Mouse (Mus musculus) hindbrain, postnatal 0 days (tissue): ENCODE measurements around the gene Inpp4a. TPM values are rescaled to one million over a fixed set of nuclear protein-coding genes. Genes with fewer than 3 reads are reported as not detected.
A peak's percentile ranks its signal among the peaks of the same experiment; 100 is the strongest.

Source experiments
- ATAC-seq: fragments of 200-750 bp; cut with Nextera tagmentation; 2 replicates; pipeline ENCODE4 v1.8.0; 2017; ENCODE audit warnings: mild to moderate bottlenecking, moderate TSS enrichment, moderate library complexity
- DNase-seq: peaks from one replicate; pipeline ENCODE4 v3.0.0-alpha.2; 2015; ENCODE audit warnings: low spot score
- H3K27ac ChIP-seq: fragments of 300-500 bp; sonication (generic); 2 replicates; pipeline ENCODE4 v1.5.1; 2014; ENCODE audit warnings: mild to moderate bottlenecking
- H3K27me3 ChIP-seq: fragments of 300-500 bp; sonication (generic); 2 replicates; pipeline ENCODE4 v1.6.1; 2014; ENCODE audit warnings: low read length, mixed read lengths; ENCODE audit not compliant: insufficient read depth
- H3K36me3 ChIP-seq: fragments of 300-500 bp; sonication (generic); 2 replicates; pipeline ENCODE4 v1.6.1; 2014; ENCODE audit warnings: low read length, mixed read lengths; ENCODE audit not compliant: insufficient read depth
- H3K4me1 ChIP-seq: fragments of 300-500 bp; sonication (generic); 2 replicates; pipeline ENCODE4 v1.6.1; 2014; ENCODE audit warnings: antibody characterized with exemption, low read length, mixed read lengths; ENCODE audit not compliant: insufficient read depth
- H3K4me2 ChIP-seq: fragments of 300-500 bp; sonication (generic); 2 replicates; pipeline ENCODE4 v1.6.1; 2014; ENCODE audit warnings: low read depth, mild to moderate bottlenecking, low read length, moderate library complexity, mixed read lengths
- H3K4me3 ChIP-seq: fragments of 300-500 bp; sonication (generic); 2 replicates; pipeline ENCODE4 v1.5.1; 2014; ENCODE audit warnings: low read length
- H3K9ac ChIP-seq: fragments of 300-500 bp; sonication (generic); replicated peaks from 2 replicates; pipeline ENCODE4 v1.6.1; 2014; ENCODE audit warnings: mild to moderate bottlenecking, low read length, moderate library complexity, mixed read lengths
- H3K9me3 ChIP-seq: fragments of 300-500 bp; sonication (generic); 2 replicates; pipeline ENCODE4 v1.6.1; 2016; ENCODE audit warnings: low read length, mixed read lengths
- CTCF ChIP-seq: IDR thresholded peaks from 2 replicates; pipeline ENCODE4 v1.5.1; 2016; ENCODE audit warnings: antibody characterized with exemption, control low read depth, low read depth
- WGBS: fragments of 180-500 bp; shearing (Covaris S2); extraction: QIAGEN DNeasy Blood & Tissue Kit; methylation state at CpG from one replicate; pipeline ENCODE4 v1.1.7; 2014; 5-methylcytosine and 5-hydroxymethylcytosine counted together
- polyA plus RNA-seq: library from polyadenylated mRNA; unstranded; fragments of >200 nt; fragmentation: Nextera tagmentation; extraction: Ambion mirVana; gene quantifications from 2 replicates; pipeline ENCODE4 v1.2.1, GENCODE M21; 2015
- total RNA-seq: library from RNA; depleted of rRNA; stranded (reverse); fragments of >200 nt; gene quantifications from 2 replicates; pipeline ENCODE4 v1.2.3, GENCODE M21; 2014

Inpp4a gene
- total and polyA plus RNA-seq, 2 experiments from 2014 or later = 53.6 to 82.5 TPM

DNA sequence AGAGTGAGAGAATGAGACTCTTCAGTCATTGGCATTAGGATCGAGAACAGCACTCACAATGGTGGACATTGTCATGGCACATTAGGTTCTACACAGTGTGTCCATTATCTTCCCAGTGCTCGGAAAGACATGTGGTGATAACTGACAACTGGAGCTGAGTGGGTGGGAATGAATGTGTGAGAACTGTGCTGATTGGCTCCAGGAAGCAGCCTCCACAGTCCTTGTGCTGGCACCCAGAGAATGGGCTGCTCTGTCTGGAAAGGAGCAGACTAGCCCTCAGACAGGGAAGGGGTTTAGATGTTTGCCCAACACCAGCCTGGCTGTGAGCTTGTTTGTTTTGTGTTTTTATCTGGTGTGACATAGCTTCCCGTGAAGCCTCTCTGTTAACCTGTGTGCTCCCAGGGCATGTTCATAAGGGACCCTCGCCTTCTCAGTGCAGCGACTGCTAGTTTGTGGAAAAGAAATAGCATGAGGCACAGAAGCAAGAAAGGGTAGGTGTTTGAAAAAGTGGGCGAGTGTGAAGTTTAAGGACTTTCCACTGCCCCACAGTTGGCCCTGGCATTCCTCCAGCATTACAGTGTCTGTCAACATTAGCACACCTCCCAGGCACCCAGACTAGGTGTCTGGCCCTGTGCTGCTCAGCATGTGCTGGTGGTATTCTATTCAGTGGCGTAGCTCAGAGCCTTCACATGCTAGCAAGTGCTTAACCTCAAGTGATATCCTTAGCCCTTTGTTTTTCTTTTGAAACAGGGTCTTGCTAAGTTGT is 51.4 kb downstream of the Inpp4a start:
- Histone ChIP-seq H3K36me3 (no peaks in the 10 kb centered on the region), H3K27me3 (no peaks in the 10 kb centered on the region), H3K4me2 (no peak overlapping the region), H3K9ac (no peak overlapping the region), H3K27ac (peak overlapping the region; percentile 66; the same call in 1 of the 2 replicates), H3K9me3 (no peaks in the 10 kb centered on the region), H3K4me1 (no peaks in the 10 kb centered on the region; the same call in 1 of the 2 replicates), H3K4me3 (no peak overlapping the region)
- DNase-seq = peak; percentile 56
- ATAC-seq = peak; percentile 93
- 40% methylated on average over 7 of the region's 7 CpGs for WGBS
- no peak for TF ChIP-seq CTCF

GRCm38 (mm10) chr1:37351961-37352360 is 52.3 kb downstream of the Inpp4a start:
- Histone ChIP-seq H3K4me3 (no peak overlapping the region), H3K9ac (no peak overlapping the region), H3K27me3 (no peaks in the 10 kb centered on the region), H3K9me3 (no peaks in the 10 kb centered on the region), H3K4me2 (no peak overlapping the region), H3K27ac (peak overlapping the region; percentile 54; the same call in 1 of the 2 replicates), H3K4me1 (no peaks in the 10 kb centered on the region; the same call in 1 of the 2 replicates), H3K36me3 (no peaks in the 10 kb centered on the region)
- 89% methylated on average over 2 of the region's 2 CpGs for WGBS
- no peak for TF ChIP-seq CTCF
- no peak for ATAC-seq
- no peak for DNase-seq

- no peaks in the 10 kb centered on the region for H3K9me3 ChIP-seq
- peaks cover 7% of the 10 kb centered on the region; the same call in 1 of the 2 replicates for H3K36me3 ChIP-seq
- WGBS = 78% methylated on average over 4 of the region's 4 CpGs
- no peak for ATAC-seq
- H3K27me3 ChIP-seq = no peaks in the 10 kb centered on the region
- no peak overlapping the region for H3K9ac ChIP-seq
- no peak overlapping the region for H3K4me2 ChIP-seq
- TF ChIP-seq CTCF = no peak
- H3K4me1 ChIP-seq = no peaks in the 10 kb centered on the region; the same call in 1 of the 2 replicates
- no peak for DNase-seq
- H3K4me3 ChIP-seq = no peak overlapping the region
- no peak overlapping the region for H3K27ac ChIP-seq
These were observed 53.8 kb downstream of the Inpp4a start for GRCm38 (mm10) chr1:37353456-37353855.

- H3K4me1 ChIP-seq = no peaks in the 10 kb centered on the region; the same call in 1 of the 2 replicates
- WGBS = 93% methylated on average over 3 of the region's 3 CpGs
These were observed 55.8 kb downstream of the Inpp4a start for GRCm38 (mm10) chr1:37355492-37355891.

DNA sequence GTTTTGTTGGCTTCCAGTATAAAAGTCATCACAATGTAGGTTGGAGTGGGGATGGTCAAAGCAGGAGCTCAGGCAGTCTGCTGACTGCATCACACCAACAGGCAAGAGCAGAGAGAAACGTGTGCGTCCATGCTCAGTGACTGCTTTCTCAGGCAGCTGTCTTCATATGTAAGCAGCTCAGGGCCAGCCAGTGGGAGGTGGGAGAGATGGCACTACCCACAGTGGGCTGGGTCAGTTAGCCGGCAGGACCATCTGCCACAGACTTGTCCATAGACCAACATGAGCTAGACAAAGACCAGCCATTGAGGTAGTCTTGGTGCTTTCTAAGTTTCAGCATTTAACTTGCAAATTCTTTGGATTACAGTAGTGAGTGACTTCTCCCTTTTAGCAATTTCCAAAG is 56.6 kb downstream of the Inpp4a start:
- DNase-seq (peak; percentile 39), ATAC-seq (no peak)
- Histone ChIP-seq H3K9ac (no peak overlapping the region), H3K27ac (peak overlapping the region; percentile 16), H3K4me1 (no peaks in the 10 kb centered on the region; the same call in 1 of the 2 replicates), H3K36me3 (peaks cover 18% of the 10 kb centered on the region; the same call in 1 of the 2 replicates), H3K4me3 (no peak overlapping the region), H3K9me3 (no peaks in the 10 kb centered on the region), H3K4me2 (no peak overlapping the region), H3K27me3 (no peaks in the 10 kb centered on the region)
- WGBS = 62% methylated on average over 3 of the region's 3 CpGs
- no peak for TF ChIP-seq CTCF

More at GRCm38 (mm10) chr1:37355492-37355891, 55.8 kb downstream of the Inpp4a start:
- no peak for TF ChIP-seq CTCF
- no peak overlapping the region for H3K4me2 ChIP-seq
- no peaks in the 10 kb centered on the region for H3K27me3 ChIP-seq
- H3K9ac ChIP-seq = no peak overlapping the region
- no peak for DNase-seq
- H3K4me3 ChIP-seq = no peak overlapping the region
- ATAC-seq = no peak
- H3K9me3 ChIP-seq = no peaks in the 10 kb centered on the region
- H3K36me3 ChIP-seq = peaks cover 18% of the 10 kb centered on the region; the same call in 1 of the 2 replicates
- no peak overlapping the region for H3K27ac ChIP-seq

GRCm38 (mm10) chr1:37357173-37357572 is 57.5 kb downstream of the Inpp4a start:
- 90% methylated on average over 6 of the region's 6 CpGs for WGBS
- H3K27ac ChIP-seq = peak overlapping the region; percentile 16; the same call in 1 of the 2 replicates
- no peak for TF ChIP-seq CTCF

DNA sequence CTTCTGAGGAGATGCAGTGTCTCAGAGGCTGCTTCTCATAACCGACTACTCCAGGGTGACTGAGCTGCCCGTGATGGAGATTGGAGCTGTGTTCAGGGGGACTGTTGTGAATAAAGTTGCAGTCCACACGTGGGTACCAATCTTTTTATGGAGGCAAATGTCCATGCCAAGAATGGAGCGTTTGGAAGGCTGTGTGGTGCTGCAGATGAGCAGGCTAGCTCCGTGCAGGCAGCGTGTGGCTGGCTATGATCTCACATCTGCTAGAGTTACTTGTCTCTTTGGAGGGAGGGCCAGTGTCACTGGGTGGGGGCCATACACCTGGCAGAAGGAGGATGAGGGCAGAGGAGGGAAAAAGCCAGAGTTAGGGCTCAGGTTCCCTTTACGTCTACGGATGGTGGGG is 59.0 kb downstream of the Inpp4a start:
- Histone ChIP-seq H3K4me1 (no peaks in the 10 kb centered on the region), H3K9me3 (no peaks in the 10 kb centered on the region), H3K4me2 (no peak overlapping the region), H3K4me3 (no peak overlapping the region), H3K27ac (no peak overlapping the region), H3K27me3 (no peaks in the 10 kb centered on the region), H3K36me3 (peaks cover 18% of the 10 kb centered on the region; the same call in 1 of the 2 replicates), H3K9ac (no peak overlapping the region)
- WGBS = 86% methylated on average over 8 of the region's 8 CpGs
- no peak for DNase-seq
- ATAC-seq = no peak
- no peak for TF ChIP-seq CTCF

More at GRCm38 (mm10) chr1:37357173-37357572, 57.5 kb downstream of the Inpp4a start:
- H3K9ac ChIP-seq = no peak overlapping the region
- H3K4me3 ChIP-seq = no peak overlapping the region
- no peak overlapping the region for H3K4me2 ChIP-seq
- DNase-seq = no peak
- H3K9me3 ChIP-seq = no peaks in the 10 kb centered on the region
- peaks cover 18% of the 10 kb centered on the region; the same call in 1 of the 2 replicates for H3K36me3 ChIP-seq
- no peaks in the 10 kb centered on the region for H3K27me3 ChIP-seq
- no peak for ATAC-seq
- no peaks in the 10 kb centered on the region for H3K4me1 ChIP-seq
